Mouse (Mus musculus) embryonic fibroblast, embryonic 13.5 days (primary cell): ENCODE data around the gene Reep3.

Experiments
- CTCF ChIP-seq: IDR thresholded peaks from 2 replicates; pipeline ENCODE4 v1.5.1; 2011; ENCODE audit warnings: mild to moderate bottlenecking, control low read depth, low read length, moderate library complexity, borderline replicate concordance; ENCODE audit not compliant: insufficient read depth
- POLR2A ChIP-seq: IDR thresholded peaks from 2 replicates; pipeline ENCODE4 v1.6.1; 2011; ENCODE audit warnings: low read depth, mild to moderate bottlenecking, control low read depth, low read length, moderate library complexity

DNA sequence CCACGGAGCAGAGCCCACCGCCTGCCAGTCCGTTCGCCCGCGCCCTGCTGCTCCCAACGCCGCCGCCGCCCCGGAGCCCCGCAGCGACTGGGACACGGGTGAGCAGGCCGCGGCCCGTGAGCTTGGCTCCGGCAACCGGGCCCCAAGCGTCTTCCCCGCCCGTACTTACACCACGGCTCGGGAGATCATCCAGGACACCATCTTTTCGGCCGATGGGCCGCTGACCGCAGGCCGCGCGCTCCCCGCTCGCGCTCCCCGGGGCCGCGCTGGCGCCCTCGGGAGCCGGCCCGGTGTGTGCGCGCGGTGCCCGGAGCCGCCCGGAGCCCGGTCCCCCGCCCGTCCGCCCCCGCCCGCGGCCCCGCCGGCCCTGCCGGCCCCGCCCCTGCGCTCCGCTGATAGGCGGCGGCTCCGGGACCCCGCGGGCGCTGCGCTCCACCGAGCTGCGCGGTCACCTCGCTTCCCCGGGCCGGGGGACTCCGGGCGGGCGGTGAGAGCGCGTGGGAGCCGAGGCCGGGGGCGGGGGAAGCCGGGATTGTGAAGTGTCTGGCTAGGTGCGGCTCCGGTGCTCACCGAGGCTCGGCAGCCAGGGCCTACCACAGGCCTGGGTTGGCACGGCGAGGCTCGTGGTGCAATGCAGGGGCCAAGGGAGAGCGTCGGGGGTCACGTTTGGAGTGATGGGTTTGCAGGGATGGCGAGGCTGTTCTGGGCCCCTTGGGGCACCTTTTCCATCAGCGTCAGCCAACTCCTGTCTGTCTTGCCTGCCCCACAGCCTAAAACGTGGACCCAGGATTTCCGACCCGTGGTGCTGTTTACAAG, at the start of gene Reep3:
- TF ChIP-seq CTCF (no peak), POLR2A (peak; percentile 31)
